Mouse (Mus musculus) testis, postnatal 14 days (tissue): ENCODE measurements at regions not wholly inside any gene's neighbourhood (a gene's known extent, or its start where the extent isn't known, plus 50 kb on each side); places are given as distances from the start of the nearest gene placed in this dataset.

Source experiments
- DNase-seq: peaks from one replicate; pipeline ENCODE4 v3.0.0; 2021; ENCODE audit warnings: low spot score

GRCm38 (mm10) chr3:147273446-147273845 lies 421.3 kb downstream of the Ttll7 start:
- DNase-seq: no peak

DNA sequence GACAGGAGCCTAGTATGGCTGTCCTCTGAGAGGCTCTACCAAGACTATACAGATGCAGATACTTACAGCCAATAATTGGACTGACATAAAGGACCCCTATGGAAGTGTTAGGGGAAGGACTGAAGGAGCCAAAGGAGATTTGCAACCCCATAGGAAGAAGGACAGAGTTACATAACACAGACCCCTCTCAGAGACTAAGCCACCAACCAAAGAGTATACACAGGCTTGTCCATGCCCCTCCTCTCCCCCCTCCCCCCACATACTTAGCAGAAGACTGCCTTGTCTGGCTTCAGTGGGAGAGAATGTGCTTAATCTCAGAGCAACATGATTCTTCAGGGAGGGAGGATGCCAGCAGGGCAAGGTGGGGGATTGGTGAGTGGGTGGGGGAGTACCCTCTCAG lies 426.4 kb downstream of the Ttll7 start:
- DNase-seq: no peak

DNA sequence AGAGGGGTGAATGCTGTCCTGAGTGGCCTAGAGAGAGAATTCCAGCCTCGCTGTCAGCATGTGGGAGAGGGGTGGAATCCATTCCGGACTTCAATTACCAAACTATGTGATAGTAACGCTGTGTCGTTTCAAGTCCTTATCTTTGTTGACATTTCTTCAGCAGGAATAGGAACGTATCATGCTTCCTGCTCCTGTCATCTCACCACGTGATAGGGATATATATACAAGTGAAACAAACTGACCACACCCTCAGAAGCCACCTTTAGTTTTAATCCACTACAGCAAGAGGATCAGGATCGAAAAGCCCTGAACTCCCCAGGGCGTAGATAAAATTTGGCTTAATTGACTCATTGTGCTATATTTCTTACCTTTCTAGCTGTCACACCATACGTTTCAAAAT lies 431.6 kb downstream of the Ttll7 start:
- no peak for DNase-seq

DNA sequence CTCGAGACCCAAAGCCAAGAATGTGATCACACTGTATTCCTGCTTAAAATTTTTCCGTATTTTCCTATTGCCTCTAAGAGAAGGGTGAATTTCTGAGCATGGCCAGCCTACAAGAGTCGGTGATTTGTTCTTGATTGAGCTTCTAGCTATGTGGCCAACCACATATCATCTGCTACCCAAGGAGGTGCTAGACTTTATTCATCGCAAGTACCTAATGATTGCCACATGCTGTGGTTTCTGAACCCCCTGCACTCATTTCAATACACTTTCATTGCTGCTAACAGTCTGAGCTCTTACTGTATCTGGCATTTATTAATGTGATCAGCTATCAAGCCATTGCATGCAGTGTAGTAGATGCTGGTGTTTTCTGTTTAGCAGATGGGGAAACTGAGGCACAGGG lies 432.2 kb downstream of the Ttll7 start:
- DNase-seq: no peak

GRCm38 (mm10) chr3:147285496-147285895 lies 433.3 kb downstream of the Ttll7 start:
- no peak for DNase-seq

GRCm38 (mm10) chr3:147287503-147287902 lies 435.3 kb downstream of the Ttll7 start:
- DNase-seq: no peak

DNA sequence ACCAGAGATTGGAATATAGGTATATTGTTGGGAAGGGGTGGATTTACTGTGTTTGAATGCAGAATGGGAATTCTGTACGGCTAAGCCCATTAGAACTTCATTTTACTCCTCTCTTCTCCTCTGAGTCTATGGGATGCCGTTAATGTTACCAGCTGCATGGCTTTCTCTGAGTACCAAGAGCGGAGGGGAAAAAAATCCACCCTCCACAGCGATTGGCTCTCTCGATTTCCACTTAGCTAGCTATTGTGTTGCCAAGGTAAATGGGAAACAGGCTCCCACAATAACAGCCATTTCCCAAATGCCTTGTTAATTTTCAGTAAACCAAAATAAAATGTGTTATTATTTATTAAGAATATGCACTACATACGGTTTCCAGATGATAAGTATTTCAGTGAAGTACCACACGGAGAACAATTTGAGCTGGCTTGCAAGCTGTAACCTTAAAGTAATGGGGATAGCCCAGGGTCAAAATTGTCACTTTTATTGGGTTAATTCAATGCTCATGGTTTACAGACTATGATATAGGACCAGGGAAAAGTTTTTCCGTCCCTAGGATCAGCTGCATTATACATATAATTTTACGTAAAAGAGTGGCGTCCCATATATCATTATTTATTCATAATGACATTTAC lies 439.6 kb downstream of the Ttll7 start:
- DNase-seq: no peak

DNA sequence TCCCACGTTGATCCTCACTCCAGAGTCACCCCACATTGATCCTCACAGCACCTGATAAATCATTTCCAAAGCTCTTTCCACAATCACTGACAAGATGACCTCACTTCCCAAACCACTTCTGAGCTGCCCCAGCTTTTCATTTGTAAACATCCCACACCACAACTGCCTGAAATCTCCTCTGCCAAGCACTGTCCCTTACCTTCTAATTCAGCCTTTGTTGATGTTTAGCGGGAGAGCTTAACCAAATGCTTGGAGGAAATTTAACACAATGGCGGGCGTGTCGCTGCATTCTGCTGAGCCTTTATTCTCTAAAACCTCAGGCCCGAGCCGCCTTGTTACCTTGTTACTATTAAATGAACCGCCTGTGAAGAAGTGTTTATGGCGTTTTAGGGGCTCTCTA lies 445.9 kb downstream of the Ttll7 start:
- peak; percentile 11 for DNase-seq

- DNase-seq: no peak
Measured at GRCm38 (mm10) chr3:147325522-147325921, 473.4 kb downstream of the Ttll7 start.

DNA sequence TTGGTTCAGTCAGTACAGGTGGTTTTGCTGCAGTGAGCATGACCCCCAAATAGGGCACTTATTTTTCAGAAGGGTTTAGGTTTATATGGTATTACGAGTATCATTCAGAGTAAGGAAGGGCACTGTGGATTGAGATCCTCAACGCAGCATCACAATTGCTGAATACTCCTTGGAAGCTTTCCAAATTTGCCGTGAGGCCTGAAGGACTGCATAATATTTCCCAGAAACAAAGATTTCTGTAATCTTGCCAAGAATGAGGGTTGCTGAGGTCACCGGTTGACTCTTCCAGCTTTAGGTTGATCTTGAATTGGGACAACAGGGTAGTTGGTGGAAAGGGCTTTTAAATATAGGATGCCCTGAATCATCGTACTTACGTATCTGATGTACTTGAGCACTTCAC lies 482.1 kb downstream of the Ttll7 start:
- DNase-seq: no peak

- no peak for DNase-seq
Measured at GRCm38 (mm10) chr3:147335286-147335685, 483.1 kb downstream of the Ttll7 start.

GRCm38 (mm10) chr3:147339427-147339826 lies 487.3 kb downstream of the Ttll7 start:
- DNase-seq: no peak

- DNase-seq: no peak
Measured at GRCm38 (mm10) chr3:147347278-147348039, 495.3 kb downstream of the Ttll7 start.

DNA sequence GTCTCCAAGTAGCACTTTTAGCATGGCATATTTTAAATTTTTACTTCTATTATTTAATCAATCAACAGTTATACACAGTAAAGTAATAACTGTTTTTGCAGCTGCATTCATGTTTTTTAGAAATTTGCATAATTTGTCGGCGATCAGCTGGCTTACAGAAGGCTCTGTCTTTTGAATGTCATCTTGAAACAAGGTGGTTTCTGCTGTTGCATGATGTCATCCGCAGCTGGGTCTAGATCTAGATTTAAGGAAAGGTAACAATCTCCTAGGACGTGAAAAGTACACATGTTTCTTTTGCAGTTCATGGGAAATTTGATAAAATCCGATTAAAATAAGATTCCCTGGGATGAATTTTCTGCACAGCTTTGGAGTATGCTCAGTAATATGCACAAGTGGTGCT lies 534.9 kb downstream of the Ttll7 start:
- DNase-seq: no peak

- DNase-seq: no peak
Measured at GRCm38 (mm10) chr3:147398298-147398697, 546.1 kb downstream of the Ttll7 start.

DNA sequence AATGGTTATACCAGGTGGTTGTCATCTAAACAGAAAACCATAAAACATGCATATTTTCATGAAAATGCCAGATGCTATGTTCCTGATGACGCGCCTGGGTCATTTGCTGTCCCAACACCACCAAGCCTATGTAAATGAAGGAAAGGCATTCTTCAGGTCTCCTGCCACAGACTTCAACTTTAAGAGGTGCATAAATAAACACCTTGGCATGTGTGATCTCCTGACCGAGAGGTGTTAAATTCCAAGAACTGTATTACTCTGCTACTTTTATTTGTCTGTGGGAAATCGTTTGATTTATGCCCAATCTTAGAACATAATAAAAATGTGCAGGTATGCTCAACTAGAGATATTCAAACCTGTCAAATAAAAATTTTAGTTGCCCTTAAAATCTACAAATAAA lies 560.1 kb downstream of the Ttll7 start:
- no peak for DNase-seq

GRCm38 (mm10) chr3:147416926-147417325 lies 564.8 kb downstream of the Ttll7 start:
- no peak for DNase-seq

GRCm38 (mm10) chr3:147419129-147419528 lies 567.0 kb downstream of the Ttll7 start:
- no peak for DNase-seq

DNA sequence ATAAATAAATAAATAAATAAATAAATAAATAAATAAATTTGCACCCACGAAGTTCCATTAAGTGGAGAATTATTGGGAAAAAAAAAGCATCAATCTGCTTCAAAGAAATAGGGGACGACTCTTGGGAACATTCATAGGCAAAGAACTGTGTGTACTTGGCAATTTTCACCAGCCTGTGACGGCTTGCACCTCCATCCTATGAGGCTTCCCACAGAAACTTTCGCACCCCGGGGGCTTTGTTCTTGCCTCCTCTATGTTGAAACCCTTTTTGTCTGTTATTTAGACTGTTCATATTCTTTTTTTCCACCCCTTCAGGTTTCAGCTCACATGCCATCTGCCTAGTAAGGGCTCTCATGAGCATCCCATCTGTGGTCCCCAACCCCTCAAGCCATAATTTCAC lies 570.0 kb downstream of the Ttll7 start:
- DNase-seq: no peak

DNA sequence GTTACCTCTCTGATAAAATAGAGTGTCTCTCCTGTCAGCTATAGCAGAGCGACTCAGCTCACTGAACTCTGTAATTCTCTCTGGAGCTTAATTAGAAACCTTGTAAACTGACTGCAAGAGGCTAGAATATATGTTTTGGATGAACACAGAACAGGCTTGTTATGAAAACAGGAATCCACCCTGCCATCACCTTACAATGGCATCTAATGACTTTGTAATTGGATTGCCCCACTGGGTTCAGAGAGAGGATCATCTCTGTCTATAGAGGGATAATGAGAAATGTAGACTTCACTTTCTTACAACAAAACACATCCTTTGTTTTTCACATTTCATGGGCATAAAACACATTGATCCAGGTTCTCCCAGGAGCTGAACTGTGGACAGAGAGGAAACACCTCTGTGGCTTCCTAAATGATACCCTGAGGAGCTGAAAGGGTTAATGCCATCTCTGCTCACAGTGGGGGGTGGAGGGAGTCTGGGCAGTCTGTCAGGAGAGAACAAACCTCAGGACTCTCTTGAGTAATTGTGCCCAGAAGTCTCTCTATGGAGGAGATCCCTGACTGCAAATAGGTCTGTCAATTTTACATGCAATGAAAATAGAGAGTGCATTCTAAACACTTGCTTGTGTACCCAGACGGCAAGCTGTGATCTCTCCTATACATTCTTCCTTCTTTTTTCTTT lies 571.9 kb downstream of the Ttll7 start:
- no peak for DNase-seq

- no peak for DNase-seq
Measured at GRCm38 (mm10) chr3:147428837-147429236, 576.7 kb downstream of the Ttll7 start.

DNA sequence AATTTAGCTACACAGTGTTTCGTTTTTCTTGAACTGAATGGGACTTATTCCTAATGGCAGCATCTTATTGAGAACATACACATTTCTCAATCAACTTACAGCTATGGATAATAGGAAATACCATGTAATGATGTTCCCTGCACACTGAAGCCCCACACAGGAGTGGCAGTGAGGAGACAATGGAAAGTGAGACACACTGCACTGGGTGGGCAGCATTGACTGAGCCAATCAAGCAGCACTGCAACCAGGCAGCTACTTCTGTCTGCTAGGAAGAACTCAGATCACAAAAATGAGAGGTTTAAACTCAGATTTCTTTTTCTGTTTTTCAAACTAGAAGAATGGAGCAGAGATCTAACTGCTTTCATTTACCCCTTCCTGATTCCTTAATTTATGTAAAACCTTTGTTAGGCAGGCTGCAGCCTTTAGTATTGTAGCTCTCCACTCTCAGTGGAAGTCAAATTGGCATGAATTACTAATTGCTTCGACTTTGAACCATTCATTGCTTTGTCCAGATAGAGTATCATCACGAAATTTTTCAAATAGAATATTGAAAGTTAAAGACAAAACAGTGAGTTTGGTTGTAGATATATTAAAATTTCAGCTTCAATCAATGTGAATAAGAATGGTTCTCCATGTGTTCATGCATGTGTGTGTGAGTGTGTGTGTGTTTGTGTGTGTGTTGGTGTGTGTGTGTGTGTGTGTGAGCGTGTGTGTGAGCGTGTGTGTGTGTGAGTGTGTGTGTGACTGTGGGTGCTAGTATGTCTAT lies 590.9 kb downstream of the Ttll7 start:
- no peak for DNase-seq

GRCm38 (mm10) chr3:147443691-147443960 lies 591.5 kb downstream of the Ttll7 start:
- DNase-seq: no peak
